Mouse (Mus musculus): ENCODE results near the gene Actbl2.

The Actbl2 gene

DNA sequence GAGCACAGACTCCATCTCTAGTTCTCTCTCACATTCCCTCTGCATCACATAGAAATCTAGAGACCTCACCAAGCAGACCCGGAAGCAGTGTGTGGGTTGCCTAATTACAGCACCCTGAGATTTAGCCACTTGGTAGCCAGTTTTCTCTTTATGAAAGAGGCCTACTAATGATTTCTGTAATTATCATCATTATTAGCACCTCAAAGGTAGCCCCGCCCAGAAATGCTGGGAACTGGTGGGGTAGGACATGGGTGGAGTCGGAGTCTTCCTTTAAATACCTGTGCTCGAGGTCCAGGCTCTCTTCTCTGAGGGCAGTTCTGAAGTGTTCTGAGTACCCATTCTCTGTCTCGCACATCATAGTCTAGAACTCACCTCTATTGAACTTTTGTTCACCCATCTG, at the start of gene Actbl2:
TSS of gene Actbl2 (plus strand) at position 301 of the 400 bp plus-strand sequence.
- no peak for DNase-seq

- DNase-seq, result peak; percentile 53
Measured at GRCm38 (mm10) chr13:111210649-111211378, 44.0 kb upstream of the Actbl2 start.

- DNase-seq, result peak; percentile 30
Measured at GRCm38 (mm10) chr13:111228768-111229167, 26.0 kb upstream of the Actbl2 start.

DNA sequence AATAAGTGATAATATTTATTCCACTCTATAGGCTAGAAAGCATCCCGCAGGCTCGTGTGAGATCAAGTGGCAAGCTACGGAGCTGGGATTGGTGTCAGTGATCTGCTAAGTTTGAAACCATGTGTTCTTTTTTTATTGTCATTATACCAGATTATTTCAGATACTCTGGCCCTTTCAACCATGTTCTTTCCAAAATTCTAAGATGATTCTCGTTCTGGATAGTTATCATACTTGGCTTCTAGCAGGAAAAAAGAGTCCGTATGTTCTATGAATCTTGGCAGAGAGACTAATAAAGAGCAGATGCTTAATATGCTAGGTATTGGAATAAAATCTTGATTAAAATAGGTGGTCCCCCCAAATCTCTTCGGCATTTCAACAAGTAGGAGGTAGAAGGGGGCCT, 25.3 kb upstream of the Actbl2 start:
- DNase-seq, result no peak

DNA sequence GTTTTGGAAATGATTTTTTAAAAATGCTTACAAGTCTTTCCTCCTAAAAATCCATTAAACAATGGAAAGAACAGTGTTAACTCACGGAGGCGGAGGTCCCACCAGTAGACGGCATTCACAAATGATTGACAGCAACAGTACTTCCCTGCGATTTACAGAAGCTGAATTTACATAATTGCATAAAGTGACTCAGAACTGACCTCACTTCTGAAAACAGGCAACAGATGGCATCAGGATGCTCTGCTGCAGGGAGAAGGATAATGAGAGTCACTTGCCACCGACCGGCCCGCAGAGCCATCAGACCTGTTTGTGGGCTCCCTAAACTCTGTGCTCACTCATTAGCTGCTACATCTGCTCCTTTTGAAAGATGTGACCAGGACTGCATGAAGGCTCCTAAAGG, 22.4 kb upstream of the Actbl2 start:
- no peak for DNase-seq

DNA sequence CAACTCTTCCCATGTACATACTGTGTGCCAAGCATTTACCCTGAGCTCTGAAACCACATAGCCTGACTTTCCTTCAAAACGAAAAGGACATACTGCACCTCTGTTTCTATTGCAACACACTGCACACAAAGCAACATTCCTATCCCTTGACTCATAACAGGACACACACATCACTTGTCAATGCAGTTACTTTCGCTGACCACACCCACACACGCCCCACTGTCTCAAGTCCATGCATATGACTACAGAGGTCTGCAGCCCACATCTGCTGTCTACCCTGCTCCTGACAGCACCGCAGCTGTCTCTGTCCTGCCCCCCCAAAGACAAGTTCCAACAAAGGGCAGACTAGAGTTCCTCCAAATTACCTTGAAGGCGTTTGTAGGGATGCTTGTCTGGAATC, 21.5 kb upstream of the Actbl2 start:
- no peak for DNase-seq

GRCm38 (mm10) chr13:111234573-111234972, 20.2 kb upstream of the Actbl2 start:
- no peak for DNase-seq

GRCm38 (mm10) chr13:111235719-111236166, 19.1 kb upstream of the Actbl2 start:
- no peak for DNase-seq

- peak; percentile 54 for DNase-seq
Measured at GRCm38 (mm10) chr13:111236461-111236864, 18.4 kb upstream of the Actbl2 start.

GRCm38 (mm10) chr13:111237296-111237695, 17.5 kb upstream of the Actbl2 start:
- no peak for DNase-seq

DNA sequence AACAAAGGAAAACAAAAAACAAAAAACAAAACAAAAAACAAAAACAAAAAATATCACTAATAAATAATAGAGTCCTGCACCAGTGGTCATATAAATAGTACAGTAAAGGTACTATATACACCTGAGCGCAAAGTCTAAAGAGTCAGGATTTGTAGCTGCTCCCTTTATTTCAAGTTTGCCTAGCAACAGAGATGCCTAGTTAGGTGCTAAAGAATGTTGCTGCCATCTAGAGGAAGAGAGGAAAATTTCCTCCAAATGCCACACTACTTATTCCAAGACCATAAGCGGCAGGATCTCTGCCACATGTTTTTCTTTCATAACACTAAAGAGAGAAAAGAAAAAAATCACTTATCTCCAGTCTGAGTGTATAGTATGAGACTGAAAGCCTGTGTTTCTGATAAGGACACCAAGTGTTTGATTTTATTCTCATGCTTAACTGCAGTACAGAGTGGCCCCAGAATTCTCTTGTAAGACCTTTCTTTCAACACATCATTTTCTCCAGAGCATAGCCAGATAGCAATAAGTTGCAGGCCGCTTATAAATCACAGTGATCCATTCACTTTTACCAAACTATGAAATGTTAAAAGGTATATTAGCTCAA, 16.8 kb upstream of the Actbl2 start:
- peak; percentile 79 for DNase-seq

DNA sequence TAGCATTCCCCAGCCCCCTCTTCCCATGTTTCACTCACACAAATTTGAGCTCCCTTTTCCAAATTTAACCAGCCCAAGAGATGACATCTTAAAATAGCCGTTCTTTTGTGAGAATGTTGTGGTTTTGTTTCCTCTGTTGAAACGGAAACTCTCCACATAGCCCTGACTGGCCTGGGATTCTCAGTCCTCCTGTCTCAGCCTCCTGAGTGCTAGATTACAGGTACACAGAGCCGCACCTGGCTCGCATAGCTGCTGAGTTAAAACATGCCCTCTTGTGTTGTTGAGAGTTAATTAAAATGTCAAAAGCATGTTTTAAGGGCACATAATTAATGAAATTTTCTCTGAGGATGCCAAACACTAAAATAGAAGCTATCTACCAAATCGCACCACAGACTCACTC, 3.7 kb upstream of the Actbl2 start:
- DNase-seq, result no peak

DNA sequence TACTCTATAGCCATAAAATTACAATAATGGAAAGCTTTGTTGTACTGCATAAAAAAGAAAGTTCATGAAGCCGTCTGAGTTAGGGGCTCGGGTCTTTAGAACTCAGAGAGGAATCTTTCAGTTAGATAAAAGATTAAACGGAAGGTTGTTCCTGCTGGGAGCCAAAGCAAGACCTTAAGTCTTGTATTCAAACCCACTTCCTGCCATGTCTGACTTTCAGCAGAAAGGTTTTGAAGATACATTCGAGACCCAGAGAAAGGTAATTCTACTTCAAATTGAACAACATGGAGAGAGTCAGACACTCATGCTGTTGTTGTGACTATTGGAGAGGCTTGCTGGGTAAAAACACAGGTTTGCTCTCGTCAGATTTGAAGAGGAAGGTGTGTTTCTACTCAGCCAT, 3.0 kb upstream of the Actbl2 start:
- DNase-seq, result no peak

DNA sequence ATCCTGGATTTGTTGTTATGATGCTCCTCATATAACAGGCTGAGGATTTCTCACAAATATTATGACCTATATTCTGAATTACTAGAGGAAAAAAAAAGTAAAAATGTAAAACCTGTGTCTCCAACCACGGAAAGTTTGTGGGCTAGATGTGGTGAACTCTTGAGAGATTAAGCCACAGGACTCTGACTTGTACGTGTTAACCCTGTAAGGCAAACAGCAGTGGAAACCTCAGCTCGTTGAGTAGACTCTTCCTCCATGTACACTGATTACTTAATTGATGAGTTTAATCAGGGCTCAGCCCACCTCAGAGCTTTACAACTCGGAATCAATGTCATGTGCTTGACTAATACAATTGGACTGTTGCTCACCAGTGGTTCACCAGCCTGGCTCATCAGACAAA, 3.2 kb downstream of the Actbl2 start:
- DNase-seq, result no peak

- no peak for DNase-seq
Measured at GRCm38 (mm10) chr13:111258424-111259092, 3.7 kb downstream of the Actbl2 start.

- no peak for DNase-seq
Measured at GRCm38 (mm10) chr13:111259093-111259491, 4.3 kb downstream of the Actbl2 start.

DNA sequence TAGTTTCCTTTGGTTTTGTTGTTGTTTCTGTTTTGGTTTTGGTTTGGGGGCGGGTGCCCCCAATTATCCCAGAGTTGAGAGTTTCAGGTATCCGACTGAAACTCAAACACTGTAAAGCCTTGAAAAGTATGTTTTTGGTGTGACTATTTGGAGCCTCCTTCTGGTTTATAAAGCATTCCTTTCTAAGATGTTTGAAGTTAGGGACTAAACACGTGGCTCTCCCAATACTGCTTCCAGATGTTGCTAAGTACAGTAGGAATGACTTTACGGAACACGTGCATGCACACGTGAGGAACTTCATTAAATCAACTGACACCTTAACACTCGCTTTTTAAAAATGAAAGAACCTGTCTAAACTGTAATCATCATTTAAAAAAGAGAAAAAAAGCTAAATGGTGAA, 4.9 kb downstream of the Actbl2 start:
- no peak for DNase-seq

GRCm38 (mm10) chr13:111263186-111263585, 8.4 kb downstream of the Actbl2 start:
- no peak for DNase-seq

- DNase-seq, result no peak
Measured at GRCm38 (mm10) chr13:111263758-111264157, 8.9 kb downstream of the Actbl2 start.

- DNase-seq, result no peak
Measured at GRCm38 (mm10) chr13:111265231-111266000, 10.6 kb downstream of the Actbl2 start.

GRCm38 (mm10) chr13:111266855-111267254, 12.0 kb downstream of the Actbl2 start:
- no peak for DNase-seq

GRCm38 (mm10) chr13:111268992-111269391, 14.2 kb downstream of the Actbl2 start:
- DNase-seq, result no peak

GRCm38 (mm10) chr13:111269789-111270335, 15.0 kb downstream of the Actbl2 start:
- no peak for DNase-seq

Data from embryo, embryonic 11 days (tissue).